Mouse (Mus musculus): ENCODE data around the gene Calml4. TPM values are rescaled to one million over a fixed set of nuclear protein-coding genes. Genes with fewer than 3 reads are reported as not detected.

Gene Calml4
- polyA plus RNA-seq, 1 experiment: 0.30 TPM

- Histone ChIP-seq H3K27me3 (ENCODE audit: control insufficient read depth, insufficient read depth, insufficient read length) (no peaks in the 10 kb centered on the region), H3K4me3 (ENCODE audit: insufficient read depth, poor library complexity, severe bottlenecking) (no peak overlapping the region), H3K79me2 (ENCODE audit: control insufficient read depth, insufficient read depth) (no peaks in the 10 kb centered on the region), H3K79me3 (ENCODE audit: low read depth) (no peaks in the 10 kb centered on the region), H3K36me3 (ENCODE audit: control insufficient read depth, insufficient read depth) (no peaks in the 10 kb centered on the region), H3ac (ENCODE audit: control insufficient read depth, insufficient read length, low read depth) (no peak overlapping the region)
- no peak for TF ChIP-seq FOSL1 (IDR thresholded peaks at IDR 0.05; ENCODE audit: insufficient read depth, low read length, poor library complexity, severe bottlenecking)
- no peak for TF ChIP-seq MAX (IDR thresholded peaks at IDR 0.05)
- no peak for TF ChIP-seq USF1 (IDR thresholded peaks at IDR 0.05; ENCODE audit: low read depth)
- TF ChIP-seq MYOD1 (IDR thresholded peaks at IDR 0.05; ENCODE audit: control insufficient read depth, insufficient read length, low read depth): no peak
- no peak for TF ChIP-seq CEBPB (IDR thresholded peaks at IDR 0.05; ENCODE audit: low read depth)
- no peak for TF ChIP-seq CTCF (IDR thresholded peaks at IDR 0.05; ENCODE audit: control insufficient read depth, insufficient read depth, insufficient read length)
- TF ChIP-seq MYOG (IDR thresholded peaks at IDR 0.05; ENCODE audit: control insufficient read depth, extremely low read depth, insufficient read length): no peak
Observed at GRCm38 (mm10) chr9:62844461-62844860, 13.4 kb upstream of the Calml4 start.

GRCm38 (mm10) chr9:62847694-62848093, 10.2 kb upstream of the Calml4 start:
- Histone ChIP-seq H3K4me3 (ENCODE audit: insufficient read depth, poor library complexity, severe bottlenecking) (no peak overlapping the region), H3K79me2 (ENCODE audit: control insufficient read depth, insufficient read depth) (no peaks in the 10 kb centered on the region), H3ac (ENCODE audit: control insufficient read depth, insufficient read length, low read depth) (no peak overlapping the region), H3K36me3 (ENCODE audit: control insufficient read depth, insufficient read depth) (no peaks in the 10 kb centered on the region), H3K79me3 (ENCODE audit: low read depth) (no peaks in the 10 kb centered on the region), H3K27me3 (ENCODE audit: control insufficient read depth, insufficient read depth, insufficient read length) (no peaks in the 10 kb centered on the region)
- TF ChIP-seq CEBPB (IDR thresholded peaks at IDR 0.05; ENCODE audit: low read depth) (no peak), MYOD1 (IDR thresholded peaks at IDR 0.05; ENCODE audit: control insufficient read depth, insufficient read length, low read depth) (no peak), USF1 (IDR thresholded peaks at IDR 0.05; ENCODE audit: low read depth) (no peak), FOSL1 (IDR thresholded peaks at IDR 0.05; ENCODE audit: insufficient read depth, low read length, poor library complexity, severe bottlenecking) (no peak), MAX (IDR thresholded peaks at IDR 0.05) (no peak), MYOG (IDR thresholded peaks at IDR 0.05; ENCODE audit: control insufficient read depth, extremely low read depth, insufficient read length) (no peak), CTCF (IDR thresholded peaks at IDR 0.05; ENCODE audit: control insufficient read depth, insufficient read depth, insufficient read length) (peak; percentile 91)

- Histone ChIP-seq H3K27me3 (ENCODE audit: control insufficient read depth, insufficient read depth, insufficient read length) (no peaks in the 10 kb centered on the region), H3K4me3 (ENCODE audit: insufficient read depth, poor library complexity, severe bottlenecking) (no peak overlapping the region), H3K36me3 (ENCODE audit: control insufficient read depth, insufficient read depth) (no peaks in the 10 kb centered on the region), H3ac (ENCODE audit: control insufficient read depth, insufficient read length, low read depth) (no peak overlapping the region), H3K79me3 (ENCODE audit: low read depth) (no peaks in the 10 kb centered on the region), H3K79me2 (ENCODE audit: control insufficient read depth, insufficient read depth) (no peaks in the 10 kb centered on the region)
- TF ChIP-seq FOSL1 (IDR thresholded peaks at IDR 0.05; ENCODE audit: insufficient read depth, low read length, poor library complexity, severe bottlenecking) (no peak), CEBPB (IDR thresholded peaks at IDR 0.05; ENCODE audit: low read depth) (no peak), MYOD1 (IDR thresholded peaks at IDR 0.05; ENCODE audit: control insufficient read depth, insufficient read length, low read depth) (no peak), CTCF (IDR thresholded peaks at IDR 0.05; ENCODE audit: control insufficient read depth, insufficient read depth, insufficient read length) (no peak), USF1 (IDR thresholded peaks at IDR 0.05; ENCODE audit: low read depth) (no peak), MYOG (IDR thresholded peaks at IDR 0.05; ENCODE audit: control insufficient read depth, extremely low read depth, insufficient read length) (no peak), MAX (IDR thresholded peaks at IDR 0.05) (no peak)
Observed at GRCm38 (mm10) chr9:62848641-62849040, 9.2 kb upstream of the Calml4 start.

DNA sequence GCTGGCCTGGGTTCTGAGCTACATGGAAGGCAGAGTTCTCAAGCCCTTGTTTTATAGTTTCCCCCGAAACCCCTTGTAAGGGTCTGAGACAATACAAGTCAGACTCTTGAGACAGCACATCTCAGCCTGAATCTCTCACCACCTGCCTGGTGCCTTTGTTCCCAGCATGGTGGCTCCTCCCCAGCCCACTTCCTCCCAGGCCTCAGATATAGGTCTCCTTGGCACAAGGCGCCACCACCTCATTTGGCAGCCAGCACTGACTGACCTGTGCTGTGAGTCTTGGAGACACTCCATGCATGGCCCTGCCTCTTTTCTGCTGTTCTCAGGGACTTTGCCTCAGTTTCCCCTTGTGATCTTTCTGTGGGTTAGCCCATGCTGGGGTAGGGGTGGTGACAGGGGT, 6.3 kb upstream of the Calml4 start:
- TF ChIP-seq MYOD1 (IDR thresholded peaks at IDR 0.05; ENCODE audit: control insufficient read depth, insufficient read length, low read depth) (no peak), MYOG (IDR thresholded peaks at IDR 0.05; ENCODE audit: control insufficient read depth, extremely low read depth, insufficient read length) (no peak), MAX (IDR thresholded peaks at IDR 0.05) (no peak), CTCF (IDR thresholded peaks at IDR 0.05; ENCODE audit: control insufficient read depth, insufficient read depth, insufficient read length) (no peak), CEBPB (IDR thresholded peaks at IDR 0.05; ENCODE audit: low read depth) (no peak), USF1 (IDR thresholded peaks at IDR 0.05; ENCODE audit: low read depth) (no peak), FOSL1 (IDR thresholded peaks at IDR 0.05; ENCODE audit: insufficient read depth, low read length, poor library complexity, severe bottlenecking) (no peak)
- H3K79me2 ChIP-seq (ENCODE audit: control insufficient read depth, insufficient read depth): no peaks in the 10 kb centered on the region
- H3K79me3 ChIP-seq (ENCODE audit: low read depth): no peaks in the 10 kb centered on the region
- H3K27me3 ChIP-seq (ENCODE audit: control insufficient read depth, insufficient read depth, insufficient read length): no peaks in the 10 kb centered on the region
- H3K36me3 ChIP-seq (ENCODE audit: control insufficient read depth, insufficient read depth): no peaks in the 10 kb centered on the region
- H3K4me3 ChIP-seq (ENCODE audit: insufficient read depth, poor library complexity, severe bottlenecking): no peak overlapping the region
- H3ac ChIP-seq (ENCODE audit: control insufficient read depth, insufficient read length, low read depth): no peak overlapping the region

DNA sequence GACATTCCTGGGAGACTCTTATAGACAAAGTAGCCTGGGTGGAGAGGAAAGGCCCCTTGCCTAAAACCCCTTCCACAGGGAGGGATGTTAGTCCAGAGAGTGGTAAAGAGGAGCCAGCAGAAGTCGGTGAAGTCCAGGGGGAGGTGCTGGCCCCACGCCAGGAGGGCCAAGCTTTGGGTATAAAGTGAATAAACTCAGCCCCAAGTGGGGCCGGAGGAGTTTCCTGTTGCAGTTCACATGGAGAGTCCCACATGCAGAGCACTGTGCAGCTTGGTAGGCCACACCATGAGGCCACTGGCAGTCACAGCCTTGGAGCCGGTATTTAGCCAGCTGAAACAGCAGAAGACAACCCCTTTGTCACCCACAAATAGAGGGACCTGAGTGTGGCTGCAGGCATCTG, 3.4 kb upstream of the Calml4 start:
- TF ChIP-seq MYOG (IDR thresholded peaks at IDR 0.05; ENCODE audit: control insufficient read depth, extremely low read depth, insufficient read length) (no peak), MAX (IDR thresholded peaks at IDR 0.05) (no peak), CEBPB (IDR thresholded peaks at IDR 0.05; ENCODE audit: low read depth) (no peak), FOSL1 (IDR thresholded peaks at IDR 0.05; ENCODE audit: insufficient read depth, low read length, poor library complexity, severe bottlenecking) (no peak), CTCF (IDR thresholded peaks at IDR 0.05; ENCODE audit: control insufficient read depth, insufficient read depth, insufficient read length) (no peak), USF1 (IDR thresholded peaks at IDR 0.05; ENCODE audit: low read depth) (no peak), MYOD1 (IDR thresholded peaks at IDR 0.05; ENCODE audit: control insufficient read depth, insufficient read length, low read depth) (no peak)
- no peak overlapping the region for H3ac ChIP-seq (ENCODE audit: control insufficient read depth, insufficient read length, low read depth)
- no peaks in the 10 kb centered on the region for H3K27me3 ChIP-seq (ENCODE audit: control insufficient read depth, insufficient read depth, insufficient read length)
- H3K79me3 ChIP-seq (ENCODE audit: low read depth): no peaks in the 10 kb centered on the region
- H3K36me3 ChIP-seq (ENCODE audit: control insufficient read depth, insufficient read depth): no peaks in the 10 kb centered on the region
- H3K4me3 ChIP-seq (ENCODE audit: insufficient read depth, poor library complexity, severe bottlenecking): no peak overlapping the region
- no peaks in the 10 kb centered on the region for H3K79me2 ChIP-seq (ENCODE audit: control insufficient read depth, insufficient read depth)

DNA sequence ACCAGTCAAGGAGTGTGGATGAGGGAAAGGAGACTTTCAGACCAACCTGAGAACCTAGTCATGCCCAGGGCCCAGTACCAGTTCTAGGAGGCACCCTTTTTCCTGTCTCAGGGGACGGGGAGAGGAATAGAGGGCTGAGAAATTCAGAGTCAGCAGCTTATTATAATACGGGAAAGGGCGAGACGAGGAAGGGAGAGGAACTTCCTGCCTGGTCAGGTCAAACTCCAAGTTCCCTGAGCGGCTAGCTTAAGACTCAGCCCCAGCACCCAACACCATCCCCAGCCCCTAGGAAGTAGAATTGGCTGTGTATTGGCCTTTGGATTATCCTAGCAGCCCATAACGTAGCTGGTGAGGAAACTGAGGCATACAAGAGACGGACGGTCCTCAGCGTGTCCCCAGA, 664 bp upstream of the Calml4 start:
- Histone ChIP-seq H3K79me2 (ENCODE audit: control insufficient read depth, insufficient read depth) (no peaks in the 10 kb centered on the region), H3K79me3 (ENCODE audit: low read depth) (no peaks in the 10 kb centered on the region), H3K36me3 (ENCODE audit: control insufficient read depth, insufficient read depth) (no peaks in the 10 kb centered on the region), H3K27me3 (ENCODE audit: control insufficient read depth, insufficient read depth, insufficient read length) (peaks cover 4% of the 10 kb centered on the region), H3ac (ENCODE audit: control insufficient read depth, insufficient read length, low read depth) (no peak overlapping the region), H3K4me3 (ENCODE audit: insufficient read depth, poor library complexity, severe bottlenecking) (no peak overlapping the region)
- TF ChIP-seq USF1 (IDR thresholded peaks at IDR 0.05; ENCODE audit: low read depth): no peak
- TF ChIP-seq MYOD1 (IDR thresholded peaks at IDR 0.05; ENCODE audit: control insufficient read depth, insufficient read length, low read depth): no peak
- TF ChIP-seq MAX (IDR thresholded peaks at IDR 0.05): no peak
- TF ChIP-seq MYOG (IDR thresholded peaks at IDR 0.05; ENCODE audit: control insufficient read depth, extremely low read depth, insufficient read length): no peak
- no peak for TF ChIP-seq FOSL1 (IDR thresholded peaks at IDR 0.05; ENCODE audit: insufficient read depth, low read length, poor library complexity, severe bottlenecking)
- no peak for TF ChIP-seq CTCF (IDR thresholded peaks at IDR 0.05; ENCODE audit: control insufficient read depth, insufficient read depth, insufficient read length)
- no peak for TF ChIP-seq CEBPB (IDR thresholded peaks at IDR 0.05; ENCODE audit: low read depth)
